Mouse (Mus musculus) urinary bladder, postnatal 4 days (tissue): ENCODE measurements around the gene Sh3rf3.

Experiments
- DNase-seq, 2 experiments: peaks; one replicate each; pipeline ENCODE4 v3.0.0; 2021 to 2022; ENCODE audit warnings: low spot score in 2 of 2

Sh3rf3 gene

DNA sequence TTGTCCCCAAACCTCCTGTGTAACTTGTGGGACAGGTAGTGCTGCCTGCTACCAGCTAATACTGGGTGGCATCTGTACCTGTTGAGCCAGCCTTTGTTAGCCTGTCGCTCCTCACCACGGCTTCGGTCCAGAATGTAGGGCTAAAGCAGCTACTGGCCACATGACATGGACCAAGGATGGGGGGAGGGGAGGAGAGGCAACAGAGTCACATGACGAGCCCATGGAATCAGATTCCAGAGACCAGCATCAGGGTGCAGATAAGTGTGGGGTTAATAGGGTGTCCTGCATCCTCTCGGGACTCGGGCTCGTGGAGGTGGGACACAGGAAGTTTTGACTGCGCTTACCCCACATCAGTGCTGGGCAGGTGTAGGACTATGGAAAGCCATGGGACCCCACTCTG is 292.7 kb downstream of the Sh3rf3 start:
- no peak for DNase-seq

DNA sequence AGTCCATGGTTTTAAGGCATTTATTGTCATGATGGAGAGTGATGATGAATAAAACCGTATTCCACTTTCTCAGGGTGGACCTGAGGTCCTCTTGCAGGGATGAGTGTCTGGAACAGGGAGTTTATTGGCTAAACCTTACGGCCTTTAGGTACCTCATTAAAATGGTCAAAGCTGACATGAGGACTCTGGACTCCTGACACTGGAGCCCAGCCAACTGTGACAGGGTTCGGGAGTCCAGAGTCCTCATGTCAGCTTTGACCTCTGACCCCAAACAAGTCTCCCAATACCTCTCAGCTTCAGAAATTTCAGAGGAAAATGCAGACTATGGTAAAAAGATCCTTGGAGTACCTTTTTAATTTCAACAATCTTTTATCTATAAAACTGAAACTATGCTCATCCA is 293.5 kb downstream of the Sh3rf3 start:
- DNase-seq, result no peak

DNA sequence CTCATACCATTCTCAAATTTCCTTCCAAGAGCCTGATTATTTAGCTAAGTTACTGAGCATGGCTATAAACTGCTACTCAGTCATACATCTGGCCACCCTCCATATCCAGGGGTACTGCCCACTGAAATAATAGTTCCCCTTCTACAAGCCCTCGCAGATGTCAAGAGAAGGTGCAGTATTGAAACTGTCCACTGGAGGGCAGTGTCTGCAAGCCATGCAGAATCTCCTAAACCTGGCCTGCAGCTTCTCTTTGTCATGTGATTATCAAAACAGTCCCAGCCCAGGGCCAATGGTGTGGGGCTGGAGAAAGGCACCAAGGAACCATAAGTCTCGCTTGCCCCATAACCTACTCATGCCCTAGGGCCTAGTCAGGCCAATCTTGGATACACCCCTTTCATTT is 295.9 kb downstream of the Sh3rf3 start:
- peak; percentile 53 to 84 for DNase-seq

DNA sequence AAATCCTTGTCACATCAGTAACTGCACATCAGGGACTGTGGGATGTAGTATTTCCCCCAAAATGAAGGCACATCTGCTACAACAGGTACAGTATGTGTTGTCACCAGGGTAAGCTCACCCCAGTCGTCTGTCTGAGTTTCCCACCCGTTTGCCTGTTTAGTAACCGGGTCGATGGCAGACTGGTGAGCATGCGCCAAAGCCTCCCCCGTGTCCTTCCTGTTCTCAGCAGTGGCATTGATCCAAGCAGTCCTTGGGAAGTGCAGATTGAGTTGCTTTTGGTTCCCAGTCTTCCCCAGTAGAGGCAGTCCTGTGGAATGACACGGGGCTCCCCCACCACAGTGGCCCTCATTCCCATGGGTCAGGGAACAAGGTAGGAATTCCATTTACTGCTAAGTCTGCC is 297.2 kb downstream of the Sh3rf3 start:
- no peak for DNase-seq

DNA sequence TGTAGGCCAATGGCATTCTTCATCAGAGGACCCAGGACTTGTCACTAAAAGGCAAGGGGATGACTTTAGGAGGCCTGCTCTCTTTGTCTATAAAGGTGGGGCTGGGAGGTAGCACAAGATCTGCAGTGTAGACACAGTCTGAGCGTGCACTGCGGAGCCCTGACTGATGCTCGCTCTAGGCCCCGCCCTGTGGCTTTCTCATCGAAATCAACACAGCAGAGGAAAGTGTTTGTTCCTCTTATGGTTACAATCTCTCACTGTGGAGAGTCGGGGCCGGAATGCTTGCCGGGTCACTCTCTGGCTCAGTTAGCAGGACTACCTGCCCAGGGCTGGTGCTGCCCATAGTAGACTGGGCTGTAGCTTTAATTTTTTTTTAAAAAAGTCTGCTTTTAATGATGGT is 299.6 kb downstream of the Sh3rf3 start:
- no peak for DNase-seq

DNA sequence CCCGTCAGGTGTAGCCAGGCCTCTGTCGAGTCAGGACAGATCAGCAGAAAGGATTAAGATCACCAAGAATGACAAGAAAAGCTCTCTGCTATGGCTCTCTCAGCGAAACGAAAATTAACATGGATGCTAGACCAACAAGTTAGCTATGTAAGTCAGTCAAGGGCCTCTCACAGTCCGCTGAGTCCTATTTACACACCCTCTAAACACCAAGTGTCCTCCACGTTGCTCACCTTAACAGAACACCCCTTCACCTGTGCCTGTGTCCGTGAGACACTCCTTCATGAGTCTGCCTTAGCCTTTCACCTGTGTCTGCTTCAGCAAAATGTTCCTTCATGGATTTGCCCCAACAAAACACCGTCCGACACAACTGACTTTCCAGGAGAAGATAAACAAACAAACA is 300.2 kb downstream of the Sh3rf3 start:
- no peak for DNase-seq

DNA sequence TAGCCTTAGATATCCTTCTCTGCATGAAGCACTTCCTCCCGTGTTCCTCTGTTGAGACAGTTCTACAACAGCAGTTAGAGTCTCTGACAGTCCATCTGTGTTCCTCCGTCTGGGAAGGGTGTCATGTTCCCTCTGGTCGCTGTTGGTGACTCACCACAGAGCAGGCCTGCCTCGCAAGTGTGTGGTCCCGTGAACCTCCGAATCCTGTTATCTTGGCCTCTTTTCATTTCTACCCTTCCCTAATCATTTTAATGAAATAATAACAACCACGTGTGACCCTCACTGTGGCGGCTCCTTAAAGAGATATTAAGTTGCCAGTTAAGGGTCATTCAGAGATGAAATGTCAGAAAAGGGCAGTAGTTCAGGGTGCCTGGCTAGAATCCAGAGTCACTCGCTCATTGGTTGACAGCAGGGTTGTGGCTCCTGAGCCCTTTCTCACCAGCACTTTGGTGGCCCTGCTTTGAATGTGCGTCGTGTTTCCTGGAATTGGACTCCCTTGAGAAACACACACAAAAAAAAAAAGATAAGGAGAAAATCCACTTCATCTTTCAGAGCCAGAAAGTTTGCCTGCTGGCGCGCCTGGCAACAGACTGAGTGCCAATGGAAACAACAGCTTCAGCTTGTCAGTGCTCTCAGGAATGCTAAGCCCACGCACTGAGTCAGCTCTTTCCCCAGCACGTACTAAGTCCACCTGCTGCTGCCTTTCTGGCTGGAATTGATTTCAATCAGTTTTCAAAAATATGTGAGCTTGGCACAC is 301.6 kb downstream of the Sh3rf3 start:
- no peak for DNase-seq

DNA sequence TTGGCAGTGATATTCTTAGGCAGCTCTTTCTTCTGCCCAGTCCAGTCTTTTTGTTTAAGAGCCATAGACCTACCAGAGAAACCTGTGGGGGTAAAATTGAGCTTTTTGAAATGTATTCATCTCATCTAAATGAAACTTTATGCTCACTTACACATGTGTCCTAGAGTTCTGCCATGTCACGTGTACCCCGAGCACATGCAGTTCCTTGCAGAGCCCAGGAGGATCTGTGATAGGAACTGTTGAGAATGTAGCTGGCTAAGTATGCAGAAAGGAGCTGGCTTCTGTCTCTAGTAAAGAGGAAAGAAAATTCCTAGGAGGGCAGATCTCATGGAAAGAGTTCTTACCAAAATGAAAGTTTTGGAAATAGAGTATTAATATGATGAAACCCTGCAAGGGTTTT is 302.5 kb downstream of the Sh3rf3 start:
- no peak for DNase-seq

DNA sequence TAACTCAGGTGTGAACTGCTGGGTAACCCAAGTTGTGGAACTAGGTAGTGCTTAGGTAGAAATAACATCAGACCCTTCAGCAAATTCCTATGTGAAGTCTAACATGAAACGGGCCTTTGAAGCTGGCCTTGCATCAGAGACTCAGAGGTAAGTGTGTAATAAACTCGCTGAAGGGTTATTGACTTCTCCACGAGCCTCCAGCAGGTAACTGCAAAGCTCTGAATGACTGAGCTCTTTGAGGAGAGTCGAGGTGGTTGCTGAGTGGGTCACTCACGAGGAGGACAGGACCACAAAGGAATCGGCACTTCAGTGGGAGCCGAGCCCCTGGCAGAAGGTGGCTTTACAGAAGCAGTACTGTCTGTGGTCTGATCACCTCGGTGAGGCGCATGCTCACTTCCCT is 303.2 kb downstream of the Sh3rf3 start:
- no peak for DNase-seq

DNA sequence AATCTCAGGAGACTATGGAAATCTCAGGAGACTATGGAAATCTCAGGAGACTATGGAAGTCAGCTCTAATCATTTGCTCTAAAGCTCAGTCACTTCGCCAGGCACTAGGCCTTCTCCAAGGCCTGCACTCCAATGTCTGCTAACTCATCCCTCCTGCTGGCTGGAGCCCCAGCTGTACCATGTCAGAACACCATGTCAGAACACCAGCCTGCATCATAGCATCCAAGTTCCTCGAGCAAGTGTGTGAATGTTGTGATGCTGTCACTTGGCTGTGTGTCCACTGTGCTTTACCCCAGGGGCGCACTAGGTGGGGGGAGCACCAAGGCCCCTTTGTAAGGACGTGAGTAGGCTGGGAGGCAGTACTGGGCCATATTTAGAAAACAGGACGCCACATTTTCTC is 304.4 kb downstream of the Sh3rf3 start:
- no peak for DNase-seq

DNA sequence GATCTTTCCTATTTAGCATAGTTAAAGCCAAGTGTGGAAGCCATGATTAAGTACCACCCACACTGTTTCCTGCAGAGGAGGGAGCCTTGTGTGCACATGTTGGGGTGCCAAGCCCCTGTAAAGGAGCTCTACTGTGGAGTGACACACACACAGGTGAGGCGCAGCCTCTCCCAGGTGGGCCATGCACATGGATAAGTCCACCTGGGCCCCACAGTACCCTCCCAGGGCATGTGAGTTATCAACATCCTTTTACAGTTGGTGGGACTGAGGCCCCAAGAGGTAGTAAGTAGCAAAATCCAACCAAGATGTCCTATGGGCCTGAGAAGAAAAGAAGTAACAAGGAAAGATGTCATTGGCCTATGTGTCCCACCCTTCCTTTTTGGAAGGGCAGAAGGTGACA is 305.8 kb downstream of the Sh3rf3 start:
- DNase-seq, result no peak

DNA sequence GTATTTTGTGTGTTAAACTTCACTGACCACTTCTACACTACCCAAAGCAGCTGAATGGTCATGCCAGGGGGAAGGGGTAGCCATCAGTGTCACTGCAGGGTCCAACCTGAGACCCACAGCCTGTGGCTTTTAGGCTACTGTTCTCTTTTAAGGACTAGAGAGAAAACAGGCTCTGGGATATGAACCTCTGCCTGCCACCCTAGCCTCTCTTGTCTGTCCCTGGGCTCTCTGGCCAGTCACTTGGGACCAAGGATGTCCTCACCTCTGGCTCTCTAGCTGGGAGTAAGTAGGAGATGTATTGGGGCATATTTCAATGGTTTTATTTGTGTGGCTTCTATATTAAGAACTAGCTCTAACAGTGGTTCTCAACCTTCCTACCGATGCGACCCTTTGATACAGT is 306.7 kb downstream of the Sh3rf3 start:
- no peak for DNase-seq

DNA sequence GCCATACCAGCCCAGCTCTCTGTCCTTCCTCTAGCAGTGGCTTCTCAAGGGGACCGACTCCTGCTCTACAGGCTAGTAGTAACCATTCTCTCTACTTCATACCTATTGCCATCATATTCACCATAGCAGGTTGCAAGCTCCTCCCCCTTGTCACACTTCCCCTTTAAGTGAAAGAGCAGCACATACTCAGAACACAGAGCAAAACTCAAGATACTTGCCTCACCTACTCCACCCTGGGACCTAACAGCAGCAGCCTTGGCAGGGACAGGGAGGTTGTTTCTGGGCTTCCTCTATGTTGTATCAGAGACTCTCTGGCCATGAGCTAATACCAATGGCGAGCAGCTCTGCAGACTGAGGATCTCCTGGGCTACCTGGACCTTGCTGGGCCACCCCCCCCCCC is 312.3 kb downstream of the Sh3rf3 start:
- DNase-seq, result no peak

DNA sequence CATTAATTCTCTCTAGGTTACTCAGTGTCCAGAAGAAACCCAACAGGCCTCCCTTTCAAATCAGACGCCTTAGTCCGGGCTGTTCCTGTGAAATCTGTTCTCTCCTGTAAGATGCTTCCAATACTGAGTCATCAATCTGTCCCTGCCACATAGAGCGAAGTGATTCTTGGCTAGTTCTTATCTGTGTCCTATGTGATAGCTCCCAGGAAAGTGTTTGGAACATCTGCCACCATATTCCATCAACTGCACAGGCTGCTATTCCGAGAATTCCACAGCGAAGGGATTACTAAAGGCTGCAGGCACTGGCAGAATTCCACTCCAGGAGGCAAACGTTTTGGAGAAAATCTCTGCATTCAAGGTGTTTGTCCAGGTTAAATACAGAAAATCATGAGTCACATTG is 314.5 kb downstream of the Sh3rf3 start:
- DNase-seq, result no peak

DNA sequence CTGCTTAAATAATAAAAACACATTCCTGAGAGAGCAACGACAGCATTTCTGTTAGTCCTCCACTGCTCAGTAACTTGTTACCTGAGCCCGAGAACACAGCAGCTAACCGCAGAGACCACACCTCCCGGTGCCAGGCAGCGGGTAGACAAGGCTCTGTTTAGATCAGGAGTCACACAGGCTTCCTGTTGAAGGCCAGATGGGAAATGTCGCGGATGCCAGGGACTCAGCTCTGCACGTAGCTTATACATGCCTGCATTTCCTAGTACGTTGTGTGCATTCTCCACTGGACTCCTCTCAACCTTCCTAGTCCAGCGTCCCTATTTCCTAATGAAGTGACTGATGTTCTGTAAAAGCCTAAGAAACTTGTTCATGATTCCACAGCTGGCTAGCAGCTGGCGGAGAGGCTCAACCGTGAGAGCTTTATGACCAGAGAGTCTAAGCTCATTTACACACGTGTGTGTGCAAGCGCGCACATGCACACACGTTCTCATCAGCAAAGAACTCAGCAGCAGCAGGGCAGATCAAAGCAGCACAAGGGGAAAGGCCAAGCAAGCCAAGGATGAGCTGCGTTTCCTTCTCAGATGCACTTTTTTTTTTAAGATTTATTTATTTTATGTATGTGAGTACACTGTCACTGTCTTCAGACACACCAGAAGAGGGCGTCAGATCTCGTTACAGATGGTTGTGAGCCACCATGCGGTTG is 318.9 kb downstream of the Sh3rf3 start:
- no peak for DNase-seq

DNA sequence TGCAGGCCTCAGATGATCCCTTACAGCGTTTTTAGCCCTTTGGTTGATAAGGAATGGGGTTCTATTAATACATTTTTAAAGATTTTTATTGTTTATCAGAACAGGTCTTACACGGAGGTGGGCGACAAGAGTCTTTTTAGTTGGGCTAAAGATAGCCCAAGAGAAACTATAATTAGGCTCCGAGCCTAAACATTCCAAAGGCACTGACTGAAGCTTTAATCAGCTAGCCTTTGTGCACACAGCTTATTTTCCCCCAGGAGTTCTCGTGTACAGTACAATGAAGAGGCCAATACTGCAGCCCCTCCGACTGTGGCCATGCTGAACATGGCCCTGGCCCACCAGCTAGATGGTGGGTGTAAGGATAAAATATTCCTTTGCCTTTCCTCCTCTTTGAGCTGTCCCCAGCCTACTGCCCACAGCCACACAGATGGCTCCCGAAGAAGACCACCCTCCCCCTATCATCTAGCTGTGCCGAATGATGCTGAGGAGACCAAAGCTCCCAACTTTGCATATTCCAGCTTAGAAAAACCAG is 320.4 kb downstream of the Sh3rf3 start:
- no peak for DNase-seq

DNA sequence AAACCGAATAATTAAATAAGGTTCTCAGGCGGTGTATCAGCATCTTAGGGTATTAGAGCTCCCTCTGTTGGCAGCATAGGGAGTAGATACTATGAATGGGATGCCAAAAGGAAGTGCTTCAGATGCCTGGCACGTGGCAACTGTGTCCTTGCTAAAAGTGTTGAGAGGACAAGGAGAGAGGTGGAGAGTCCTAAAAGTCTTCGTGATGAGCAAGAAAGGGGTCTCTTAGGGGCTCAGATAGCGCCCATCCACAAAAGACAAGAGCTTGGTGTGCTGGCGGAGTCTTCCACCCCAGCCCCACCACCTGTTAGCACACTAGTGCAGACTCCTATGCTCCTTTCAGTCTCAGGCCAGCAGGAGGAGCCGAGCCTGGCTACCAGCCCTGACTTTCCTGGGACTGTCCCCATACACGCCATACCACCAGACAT is 336.8 kb downstream of the Sh3rf3 start:
- peak in 1 of 2 experiments; percentile 33 for DNase-seq

DNA sequence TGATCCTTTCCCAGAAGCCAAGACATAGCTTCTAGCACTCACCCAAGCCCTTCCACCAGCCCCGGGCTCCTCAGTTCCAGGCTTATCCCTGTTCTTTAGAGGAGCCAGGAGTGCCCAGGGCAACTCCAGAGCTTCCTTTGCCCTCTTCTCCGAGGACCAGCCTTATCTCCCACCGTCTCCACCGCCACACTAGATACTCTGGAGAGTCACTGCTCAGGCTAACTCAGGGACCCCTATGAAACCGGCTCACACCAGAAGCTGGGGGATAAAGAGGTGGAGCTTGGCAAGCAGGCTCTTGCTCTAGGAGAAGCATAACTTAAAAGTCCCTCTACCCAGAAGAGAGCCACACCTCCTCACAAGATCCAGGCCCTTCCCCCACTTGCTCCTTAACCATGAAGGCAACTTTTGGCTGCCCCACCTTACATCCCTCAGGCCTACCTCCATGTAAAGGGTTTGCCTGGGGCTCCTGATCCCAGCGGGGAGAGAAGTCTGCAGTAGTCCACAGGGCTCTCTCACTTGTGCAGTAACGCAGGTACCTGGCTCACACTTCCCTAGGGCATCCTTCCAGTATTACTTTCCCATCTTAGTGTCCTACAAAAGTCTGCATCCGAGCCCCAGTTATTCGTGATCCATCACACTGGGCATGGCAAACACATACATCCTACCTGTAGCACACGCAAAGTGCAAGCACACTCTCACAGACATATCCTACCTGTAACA is 337.9 kb downstream of the Sh3rf3 start:
- DNase-seq, result peak in 1 of 2 experiments; percentile 15

DNA sequence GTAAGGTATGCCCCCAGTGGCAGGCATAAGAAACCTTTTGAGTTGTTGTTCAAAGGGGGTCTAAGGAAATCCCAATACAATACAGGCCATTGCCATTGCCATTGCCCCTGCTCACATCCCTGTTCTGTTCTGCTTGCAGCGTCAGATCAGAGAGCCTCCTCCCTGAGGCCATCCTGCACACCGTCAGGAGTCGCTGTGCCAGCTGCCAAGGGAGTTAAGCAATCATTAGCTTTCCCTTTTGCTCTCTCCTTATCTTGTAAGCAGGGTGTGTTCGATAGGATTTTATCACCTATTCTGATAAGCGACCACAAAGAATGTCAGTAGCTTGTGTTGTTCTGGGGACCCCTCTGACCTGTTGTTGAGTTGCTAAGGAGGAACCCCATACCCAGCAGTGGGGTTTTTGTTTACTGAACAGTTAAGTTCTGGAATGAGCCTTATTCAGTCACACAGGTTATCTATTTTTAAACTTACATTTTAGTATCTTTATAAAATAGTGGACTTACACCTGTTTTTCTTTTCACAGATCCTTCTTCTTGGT is 339.5 kb downstream of the Sh3rf3 start:
- peak in 1 of 2 experiments; percentile 15 for DNase-seq

DNA sequence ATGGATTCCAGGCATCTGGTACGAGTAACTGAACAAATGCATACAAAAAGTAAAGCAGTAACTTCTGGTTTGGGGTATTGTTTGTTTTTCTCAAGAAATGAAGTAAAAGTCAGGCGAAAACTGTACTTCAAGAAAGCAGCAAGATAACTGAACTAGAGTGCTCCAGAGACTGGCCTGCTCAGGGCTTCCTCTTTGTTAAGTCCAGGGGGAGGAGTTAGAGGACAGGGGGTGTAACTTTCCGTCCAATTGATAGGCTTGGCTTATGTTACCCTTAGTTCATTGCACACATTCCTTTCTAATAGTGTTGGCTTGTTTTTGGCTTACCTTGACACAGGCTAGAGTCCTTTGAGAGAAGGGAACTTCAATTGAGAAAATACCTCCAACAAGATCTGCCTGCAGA is 345.5 kb downstream of the Sh3rf3 start:
- DNase-seq, result no peak

DNA sequence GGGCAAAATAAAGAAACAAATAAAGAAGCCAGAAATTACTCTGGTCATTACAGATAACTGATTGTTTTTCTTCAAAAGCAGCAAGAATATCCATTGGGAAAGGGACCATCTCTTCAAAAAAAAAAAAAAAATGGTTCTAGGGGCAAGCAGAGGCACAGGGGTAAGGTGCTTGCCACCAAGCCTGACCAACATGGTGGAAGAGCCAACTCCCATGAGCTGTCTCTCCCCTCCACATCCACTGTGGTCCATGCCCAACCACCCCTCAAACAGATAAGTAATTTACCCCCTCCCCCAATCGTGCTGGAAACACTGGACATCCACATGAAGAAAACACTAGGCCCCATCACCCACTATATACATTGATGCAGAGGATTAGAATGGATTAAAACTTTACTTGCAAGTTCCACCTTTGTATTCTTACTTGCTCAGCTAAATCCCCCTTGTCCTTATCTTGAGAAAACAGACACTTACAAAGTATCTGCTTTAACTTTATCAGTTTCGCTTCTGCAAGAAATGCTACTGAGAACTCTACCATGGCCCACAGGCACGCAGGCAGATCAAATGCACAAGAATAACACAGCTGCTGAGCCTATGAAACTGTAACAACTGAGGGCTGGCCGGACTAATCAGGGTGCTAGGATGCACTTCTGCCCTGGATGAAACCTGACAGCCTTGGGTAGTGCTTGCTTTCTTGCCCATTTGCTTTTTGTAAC is 349.2 kb downstream of the Sh3rf3 start:
- DNase-seq, result no peak
